Mouse (Mus musculus) forebrain, embryonic 12.5 days (tissue): Measurements from ENCODE around the gene Myl12a. TPM values are rescaled to one million over a fixed set of nuclear protein-coding genes. Genes with fewer than 3 reads are reported as not detected.

Experiments used
- ATAC-seq: fragments of 200-750 bp; cut with Nextera tagmentation; 2 replicates; pipeline ENCODE4 v1.8.0; 2017; ENCODE audit warnings: moderate TSS enrichment; ENCODE audit not compliant: low FRiP score
- H3K27ac ChIP-seq: fragments of 300-500 bp; sonication (generic); 2 replicates; pipeline ENCODE4 v1.5.1; 2016; ENCODE audit warnings: mild to moderate bottlenecking
- H3K27me3 ChIP-seq: fragments of 300-500 bp; sonication (generic); 2 replicates; pipeline ENCODE4 v1.6.1; 2016; ENCODE audit warnings: mild to moderate bottlenecking
- H3K36me3 ChIP-seq: fragments of 300-500 bp; sonication (generic); replicated peaks from 2 replicates; pipeline ENCODE4 v1.6.1; 2016; ENCODE audit warnings: mild to moderate bottlenecking
- H3K4me1 ChIP-seq: fragments of 300-500 bp; sonication (generic); 2 replicates; pipeline ENCODE4 v1.6.1; 2016
- H3K4me2 ChIP-seq: fragments of 300-500 bp; sonication (generic); 2 replicates; pipeline ENCODE4 v1.6.1; 2016; ENCODE audit warnings: mild to moderate bottlenecking, moderate library complexity
- H3K4me3 ChIP-seq: fragments of 300-500 bp; sonication (generic); replicated peaks from 2 replicates; pipeline ENCODE4 v1.5.1; 2016; ENCODE audit warnings: mild to moderate bottlenecking
- H3K9ac ChIP-seq: fragments of 300-500 bp; sonication (generic); 2 replicates; pipeline ENCODE4 v1.6.1; 2016; ENCODE audit warnings: mild to moderate bottlenecking
- H3K9me3 ChIP-seq: fragments of 300-500 bp; sonication (generic); 2 replicates; pipeline ENCODE4 v1.6.1; 2016
- WGBS: fragments of 180-500 bp; shearing (Covaris S2); methylation state at CpG from one replicate; pipeline ENCODE4 v1.1.7; 2016; 5-methylcytosine and 5-hydroxymethylcytosine counted together
- polyA plus RNA-seq: library from polyadenylated mRNA; unstranded; fragments of >200 nt; fragmentation: Nextera tagmentation; extraction: Ambion mirVana; gene quantifications from 2 replicates; pipeline ENCODE4 v1.2.1, GENCODE M21; 2016

Gene Myl12a
- polyA plus RNA-seq, 1 experiment from 2014 or later: 294 TPM

GRCm38 (mm10) chr17:70951266-70951665 lies 51.4 kb downstream of the Myl12a start:
- Histone ChIP-seq H3K27me3 (no peaks in the 10 kb centered on the region), H3K9me3 (no peaks in the 10 kb centered on the region), H3K4me1 (no peaks in the 10 kb centered on the region), H3K4me2 (no peak overlapping the region), H3K4me3 (no peak overlapping the region), H3K36me3 (no peaks in the 10 kb centered on the region), H3K9ac (no peak overlapping the region), H3K27ac (no peak overlapping the region)
- no peak for ATAC-seq
- 79% methylated on average over 10 of the region's 10 CpGs for WGBS

- no peak for ATAC-seq
- WGBS: 84% methylated on average over 7 of the region's 7 CpGs
- no peaks in the 10 kb centered on the region for H3K27me3 ChIP-seq
Observed at GRCm38 (mm10) chr17:70949171-70949570, 53.5 kb downstream of the Myl12a start.

GRCm38 (mm10) chr17:70948721-70949120 lies 54.0 kb downstream of the Myl12a start:
- WGBS: 38% methylated on average over 8 of the region's 8 CpGs
- Histone ChIP-seq H3K4me1 (no peaks in the 10 kb centered on the region), H3K36me3 (no peaks in the 10 kb centered on the region), H3K27me3 (no peaks in the 10 kb centered on the region), H3K4me2 (no peak overlapping the region), H3K27ac (no peak overlapping the region), H3K9me3 (no peaks in the 10 kb centered on the region), H3K9ac (no peak overlapping the region), H3K4me3 (no peak overlapping the region)
- ATAC-seq: no peak

More at GRCm38 (mm10) chr17:70949171-70949570, 53.5 kb downstream of the Myl12a start:
- Histone ChIP-seq H3K27ac (no peak overlapping the region), H3K9ac (no peak overlapping the region), H3K4me1 (no peaks in the 10 kb centered on the region), H3K36me3 (no peaks in the 10 kb centered on the region), H3K4me2 (no peak overlapping the region), H3K9me3 (no peaks in the 10 kb centered on the region), H3K4me3 (no peak overlapping the region)

GRCm38 (mm10) chr17:70943779-70944178 lies 58.9 kb downstream of the Myl12a start:
- no peak for ATAC-seq
- Histone ChIP-seq H3K9me3 (0 out of 2 replicates have a peak, but pooled peaks cover 4% of the 10 kb centered on the region), H3K9ac (no peak overlapping the region), H3K27me3 (no peaks in the 10 kb centered on the region), H3K36me3 (no peaks in the 10 kb centered on the region), H3K4me3 (no peak overlapping the region), H3K27ac (no peak overlapping the region), H3K4me2 (no peak overlapping the region), H3K4me1 (no peaks in the 10 kb centered on the region)
- 92% methylated on average over 4 of the region's 4 CpGs for WGBS

Other genes with a start within 250 kb of the Myl12a start
- 47.4 and 52.6 TPM in 2 replicates for gene Tgif1, start 149.3 kb downstream of the Myl12a start, polyA plus RNA-seq
- gene Myom1, start 245 bp downstream of the Myl12a start, polyA plus RNA-seq: 1.7 and 2.0 TPM in 2 replicates
- gene Lpin2, start 179.7 kb upstream of the Myl12a start, polyA plus RNA-seq: 41.5 and 45.3 TPM in 2 replicates